Mouse (Mus musculus): ENCODE measurements around the gene Nrarp.

DNA sequence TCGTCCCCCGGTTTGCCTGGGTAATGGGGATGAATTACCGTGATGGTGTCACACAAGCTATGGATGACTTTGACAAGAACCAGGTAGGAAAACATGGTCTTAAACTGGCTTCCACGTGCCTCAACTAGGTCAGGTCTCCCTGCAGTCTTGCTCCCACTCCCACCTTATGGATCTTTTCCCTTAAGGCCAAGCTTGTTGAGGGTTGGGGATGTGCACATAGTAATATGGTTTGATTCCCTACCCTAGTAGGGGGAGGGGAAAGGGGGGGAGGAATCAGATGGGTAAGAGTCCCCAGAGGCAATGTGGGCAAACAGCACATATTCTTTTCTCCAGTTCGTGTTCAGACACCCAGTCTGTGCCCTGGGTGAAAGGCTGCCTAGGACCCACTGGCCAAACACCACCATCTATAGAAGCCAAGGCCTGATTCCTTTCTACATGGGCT lies 40.8 kb downstream of the Nrarp start:
- no peak for TF ChIP-seq CTCF (IDR thresholded peaks at IDR 0.05; ENCODE audit: insufficient read depth, low read depth, low read length)
- no peak for TF ChIP-seq POLR2A (IDR thresholded peaks at IDR 0.05; ENCODE audit: insufficient read depth, low read depth, low read length)
